Mouse (Mus musculus): ENCODE results near the gene Gm20388.

DNA sequence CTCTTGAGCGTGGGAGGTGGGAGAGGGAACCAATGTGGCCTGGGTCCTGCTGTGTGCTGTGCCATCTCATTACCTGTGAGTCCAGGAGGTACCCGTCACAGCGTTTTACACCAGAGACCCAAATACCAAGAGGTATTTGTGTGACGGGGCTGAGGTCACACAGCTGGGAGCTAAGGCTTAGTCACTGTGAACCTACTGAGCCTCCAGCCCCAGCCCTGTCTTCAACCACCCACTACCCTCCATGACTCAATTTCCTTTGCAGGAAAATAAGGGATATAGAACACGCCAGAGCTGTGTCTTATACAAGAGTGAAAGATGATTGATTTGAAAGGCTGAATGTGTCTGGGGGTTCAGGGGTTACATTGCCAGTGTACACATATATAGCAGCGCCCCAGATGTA lies 552.0 kb downstream of the Gm20388 start:
- TF ChIP-seq CTCF (IDR thresholded peaks at IDR 0.05; ENCODE audit: low read depth) (no peak), EP300 (IDR thresholded peaks at IDR 0.05; ENCODE audit: low read depth) (no peak)
